24 mouse cellular contexts compared by ENCODE assay signal in the genomic region with DNA sequence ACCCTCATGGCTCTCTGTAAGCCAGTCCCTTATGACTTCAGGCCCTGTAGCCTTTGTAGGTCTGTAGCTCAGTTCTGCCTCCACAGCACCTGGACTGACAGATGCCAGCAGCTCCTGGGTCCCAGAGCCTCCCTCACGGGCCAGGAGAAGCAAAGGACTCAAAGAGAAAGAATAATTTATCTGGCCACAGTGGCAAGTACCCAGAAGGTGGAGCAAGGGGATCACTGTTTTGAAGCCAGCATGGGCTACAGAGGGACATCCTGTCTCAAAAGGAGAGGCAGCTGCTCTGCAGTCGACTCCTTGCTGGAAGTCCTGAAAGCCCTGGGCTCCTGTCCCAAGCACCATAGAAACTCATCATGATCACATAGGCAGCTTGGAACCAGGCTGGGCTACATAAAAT.
"Had no signal": no experiment of that assay in that cellular context is flagged by ENCODE, and none has a peak within 500 bp of the region (broad histone marks: within the 10 kb centered on the region; RNA-seq: fewer than 3 reads in every experiment).

No protein-coding gene starts in this region.

- H3K4me1 ChIP-seq: kidney, embryonic 15.5 days; limb, embryonic 10.5 days; limb, embryonic 13.5 days; lung, embryonic 15.5 days; midbrain, embryonic 10.5 days; midbrain, embryonic 13.5 days; neural tube, embryonic 13.5 days; stomach, embryonic 15.5 days had no signal

- ATAC-seq: liver, embryonic 12.5 days; midbrain, embryonic 13.5 days; midbrain, embryonic 16.5 days had no signal

- DNase-seq: kidney, postnatal 10 days; kidney, postnatal 36 days; layer of hippocampus, postnatal 36 days; liver; lung, adult 18-20 months; lung, postnatal 10 days; lung, postnatal 36 days; retina, postnatal 1 day; right cerebral cortex, postnatal 25 days; spleen, adult 18-20 months; thymus, postnatal 25 days had no signal

- H3K27me3 ChIP-seq: kidney, embryonic 15.5 days; liver, embryonic 15.5 days; lung, embryonic 15.5 days; midbrain, embryonic 13.5 days; neural tube, embryonic 13.5 days; stomach, embryonic 15.5 days had no signal

- H3K27ac ChIP-seq: kidney, embryonic 15.5 days; left cerebral cortex, adult 2 months; limb, embryonic 10.5 days; limb, embryonic 13.5 days; liver, embryonic 12.5 days; lung, embryonic 15.5 days; midbrain, embryonic 10.5 days; midbrain, embryonic 13.5 days; neural tube, embryonic 13.5 days; stomach, embryonic 15.5 days had no signal

- H3K9ac ChIP-seq: kidney, embryonic 15.5 days; limb, embryonic 13.5 days; liver, embryonic 12.5 days; liver, embryonic 15.5 days; lung, embryonic 15.5 days; midbrain, embryonic 13.5 days; neural tube, embryonic 13.5 days; stomach, embryonic 15.5 days had no signal

- H3K4me3 ChIP-seq: kidney, embryonic 15.5 days; left cerebral cortex, adult 2 months; limb, embryonic 10.5 days; limb, embryonic 13.5 days; liver, embryonic 12.5 days; liver, embryonic 15.5 days; lung, embryonic 15.5 days; midbrain, embryonic 10.5 days; midbrain, embryonic 13.5 days; myocyte; neural tube, embryonic 13.5 days; stomach, embryonic 15.5 days had no signal

- H3K4me2 ChIP-seq: kidney, embryonic 15.5 days; limb, embryonic 13.5 days; liver, embryonic 12.5 days; liver, embryonic 15.5 days; lung, embryonic 15.5 days; midbrain, embryonic 13.5 days; neural tube, embryonic 13.5 days; stomach, embryonic 15.5 days had no signal

- H3K9me3 ChIP-seq: kidney, embryonic 15.5 days; limb, embryonic 10.5 days; limb, embryonic 13.5 days; liver, embryonic 12.5 days; liver, embryonic 15.5 days; lung, embryonic 15.5 days; midbrain, embryonic 10.5 days; midbrain, embryonic 13.5 days; neural tube, embryonic 13.5 days; stomach, embryonic 15.5 days had no signal

- H3K36me3 ChIP-seq: kidney, embryonic 15.5 days; limb, embryonic 10.5 days; limb, embryonic 13.5 days; liver, embryonic 12.5 days; liver, embryonic 15.5 days; lung, embryonic 15.5 days; stomach, embryonic 15.5 days had no signal
